Comparison of ENCODE assay signal across 12 mouse cellular contexts in genomic region chr4:126732111-126732510, GRCm38 (mm10). TPM values are rescaled to one million over a fixed set of nuclear protein-coding genes. Genes with fewer than 3 reads are reported as not detected.
DNase-seq lines count a peak whose midpoint lies in the region; ATAC-seq and TF ChIP-seq lines count a peak whose summit lies in the region.
"Had no signal": no experiment of that assay in that cellular context is flagged by ENCODE, and none has a peak within 500 bp of the region (broad histone marks: within the 10 kb centered on the region; RNA-seq: fewer than 3 reads in every experiment).

No protein-coding gene starts in this region.

- H3K9ac ChIP-seq in forebrain, embryonic 13.5 days = no peak overlapping the region
- H3K9ac ChIP-seq in forebrain, postnatal 0 days = no peak overlapping the region
- no peak overlapping the region for H3K9ac ChIP-seq in lung, embryonic 16.5 days (ENCODE audit: low read length)
- H3K9ac ChIP-seq in limb, embryonic 14.5 days (ENCODE audit: low read depth, low read length, severe bottlenecking) = no peak overlapping the region
- no peak overlapping the region for H3K9ac ChIP-seq in stomach, postnatal 0 days (ENCODE audit: low read length)

- TF ChIP-seq EP300 in stomach, postnatal 0 days (optimal IDR thresholded peaks at IDR 0.05) = no peak

- H3K27ac ChIP-seq in forebrain, embryonic 13.5 days = no peak overlapping the region
- H3K27ac ChIP-seq in forebrain, postnatal 0 days (ENCODE audit: low read depth, low read length) = no peak overlapping the region
- no peak overlapping the region for H3K27ac ChIP-seq in lung, embryonic 16.5 days (ENCODE audit: low read length)
- no peak overlapping the region for H3K27ac ChIP-seq in limb, embryonic 14.5 days (replicated peaks; ENCODE audit: low read depth, low read length)
- H3K27ac ChIP-seq in stomach, postnatal 0 days (replicated peaks) = no peak overlapping the region

- peaks cover 21% of the 10 kb centered on the region for H3K4me1 ChIP-seq in forebrain, embryonic 13.5 days
- H3K4me1 ChIP-seq in forebrain, postnatal 0 days (ENCODE audit: insufficient read depth) = no peaks in the 10 kb centered on the region
- H3K4me1 ChIP-seq in lung, embryonic 16.5 days (replicated peaks; ENCODE audit: control insufficient read depth, insufficient read depth, low read length) = peaks cover 13% of the 10 kb centered on the region; the same call in 1 of the 2 replicates
- H3K4me1 ChIP-seq in limb, embryonic 14.5 days (ENCODE audit: control insufficient read depth, insufficient read depth, low read length) = 0 out of 2 replicates have a peak, but pooled peaks cover 3% of the 10 kb centered on the region
- H3K4me1 ChIP-seq in stomach, postnatal 0 days (replicated peaks; ENCODE audit: control insufficient read depth, insufficient read depth) = no peaks in the 10 kb centered on the region

- no peaks in the 10 kb centered on the region for H3K36me3 ChIP-seq in forebrain, embryonic 13.5 days (ENCODE audit: poor library complexity, severe bottlenecking)
- H3K36me3 ChIP-seq in forebrain, postnatal 0 days (ENCODE audit: insufficient read depth) = no peaks in the 10 kb centered on the region
- H3K36me3 ChIP-seq in lung, embryonic 16.5 days (ENCODE audit: control insufficient read depth, insufficient read depth, low read length) = no peaks in the 10 kb centered on the region
- no peaks in the 10 kb centered on the region for H3K36me3 ChIP-seq in limb, embryonic 14.5 days (ENCODE audit: control insufficient read depth, insufficient read depth, low read length)
- H3K36me3 ChIP-seq in stomach, postnatal 0 days (ENCODE audit: control insufficient read depth, insufficient read depth, low read length) = no peaks in the 10 kb centered on the region

- DNase-seq in forebrain, postnatal 0 days = no peak
- DNase-seq in lung, postnatal 14 days = no peak
- DNase-seq in limb, embryonic 14.5 days (ENCODE audit: low spot score) = no peak
- DNase-seq in stomach, postnatal 0 days (ENCODE audit: low spot score) = no peak
- no peak for DNase-seq in frontal cortex, adult 2 months (ENCODE audit: extremely low spot score in 1 of 2, low spot score in 1 of 2)
- DNase-seq in adrenal gland, adult (ENCODE audit: inconsistent age in 2 of 2, low spot score in 1 of 2) = no peak
- DNase-seq: gastrocnemius, postnatal 10 days; kidney, postnatal 36 days had no signal

- no peak for ATAC-seq in forebrain, embryonic 13.5 days
- ATAC-seq in forebrain, postnatal 0 days = no peak
- no peak for ATAC-seq in lung, embryonic 16.5 days (ENCODE audit: low read depth)
- no peak for ATAC-seq in limb, embryonic 14.5 days (ENCODE audit: low FRiP score, low read depth)
- no peak for ATAC-seq in stomach, postnatal 0 days (ENCODE audit: low FRiP score, low TSS enrichment)

- peak overlapping the region; percentile 13; the same call in 1 of the 2 replicates for H3K4me3 ChIP-seq in forebrain, embryonic 13.5 days
- H3K4me3 ChIP-seq in forebrain, postnatal 0 days (ENCODE audit: low read depth, low read length) = no peak overlapping the region
- H3K4me3 ChIP-seq in lung, embryonic 16.5 days (ENCODE audit: low read length) = peak overlapping the region; percentile 6; the same call in 1 of the 2 replicates
- 0 out of 2 replicates have a peak overlapping the region, but pooled peaks have one; percentile 1 for H3K4me3 ChIP-seq in limb, embryonic 14.5 days (replicated peaks; ENCODE audit: low read length)
- H3K4me3 ChIP-seq in stomach, postnatal 0 days (ENCODE audit: low read depth, low read length) = peak overlapping the region; percentile 17; the same call in 1 of the 2 replicates

- TF ChIP-seq CTCF in forebrain, postnatal 0 days (IDR thresholded peaks at IDR 0.05; ENCODE audit: low read depth) = no peak
- TF ChIP-seq CTCF in stomach, postnatal 0 days (IDR thresholded peaks at IDR 0.05; ENCODE audit: low read depth) = no peak

- H3K4me2 ChIP-seq in forebrain, embryonic 13.5 days = peak overlapping the region; percentile 24
- no peak overlapping the region for H3K4me2 ChIP-seq in forebrain, postnatal 0 days (ENCODE audit: low read depth)
- peak overlapping the region; percentile 27; the same call in 1 of the 2 replicates for H3K4me2 ChIP-seq in lung, embryonic 16.5 days (ENCODE audit: low read depth, low read length)
- H3K4me2 ChIP-seq in limb, embryonic 14.5 days (replicated peaks; ENCODE audit: low read depth, low read length, severe bottlenecking) = no peak overlapping the region; the same call in 1 of the 2 replicates
- peak overlapping the region; percentile 31; the same call in 1 of the 2 replicates for H3K4me2 ChIP-seq in stomach, postnatal 0 days (replicated peaks; ENCODE audit: low read depth)

- peaks cover 84% of the 10 kb centered on the region for H3K27me3 ChIP-seq in forebrain, embryonic 13.5 days
- H3K27me3 ChIP-seq in forebrain, postnatal 0 days (ENCODE audit: insufficient read depth, low read length) = peaks cover 63% of the 10 kb centered on the region
- H3K27me3 ChIP-seq in lung, embryonic 16.5 days (ENCODE audit: control insufficient read depth, insufficient read depth, low read depth, low read length) = peaks cover 73% of the 10 kb centered on the region
- peaks cover 72% of the 10 kb centered on the region for H3K27me3 ChIP-seq in limb, embryonic 14.5 days (ENCODE audit: control insufficient read depth, insufficient read depth, low read length)
- peaks cover 19% of the 10 kb centered on the region; the same call in 1 of the 2 replicates for H3K27me3 ChIP-seq in stomach, postnatal 0 days (ENCODE audit: control insufficient read depth, insufficient read depth, low read length)

- 2% methylated on average over 18 of the region's 18 CpGs for WGBS in forebrain, embryonic 13.5 days
- 2% methylated on average over 18 of the region's 18 CpGs for WGBS in forebrain, postnatal 0 days
- 2% methylated on average over 18 of the region's 18 CpGs for WGBS in lung, embryonic 16.5 days
- WGBS in limb, embryonic 14.5 days = 2% methylated on average over 18 of the region's 18 CpGs
- WGBS in stomach, postnatal 0 days = 4% methylated on average over 18 of the region's 18 CpGs

- no peak for TF ChIP-seq POLR2A in limb, embryonic 14.5 days (IDR thresholded peaks at IDR 0.05; ENCODE audit: borderline replicate concordance, extremely low read depth, insufficient read depth, insufficient read length)

- H3K9me3 ChIP-seq in forebrain, embryonic 13.5 days (replicated peaks) = no peaks in the 10 kb centered on the region
- no peaks in the 10 kb centered on the region for H3K9me3 ChIP-seq in forebrain, postnatal 0 days (ENCODE audit: low read length)
- H3K9me3 ChIP-seq in lung, embryonic 16.5 days (ENCODE audit: control insufficient read depth, low read length) = no peaks in the 10 kb centered on the region
- no peaks in the 10 kb centered on the region for H3K9me3 ChIP-seq in limb, embryonic 14.5 days (ENCODE audit: control insufficient read depth, low read length)
- no peaks in the 10 kb centered on the region for H3K9me3 ChIP-seq in stomach, postnatal 0 days (ENCODE audit: control insufficient read depth, low read length)

RNA-seq across cellular contexts. Expression of gene Tfap2e, which starts 3.9 kb away (rescaled TPM):
- 0.19 and 0.31 TPM in 2 replicates for polyA plus RNA-seq in forebrain, embryonic 13.5 days (2015; fragmentation: Nextera tagmentation; extraction: Ambion mirVana)
- 1.1 TPM in 2 replicates for total RNA-seq in forebrain, postnatal 0 days (2014; rRNA removed)
- polyA plus RNA-seq in forebrain, postnatal 0 days (2015; fragmentation: Nextera tagmentation; extraction: Ambion mirVana) = 0.86 and 0.93 TPM in 2 replicates
- polyA plus RNA-seq in lung, embryonic 16.5 days (2015; fragmentation: Nextera tagmentation; extraction: Ambion mirVana) = 0.09 TPM in 1 of 2 replicates, not detected in the other
- 0.48 and 0.53 TPM in 2 replicates for polyA plus RNA-seq in limb, embryonic 14.5 days (2012; rRNA removed)
- polyA plus RNA-seq in limb, embryonic 14.5 days (2014; fragmentation: Nextera tagmentation; extraction: Ambion mirVana) = 0.34 and 0.46 TPM in 2 replicates
- polyA plus RNA-seq in stomach, postnatal 0 days (2015; fragmentation: Nextera tagmentation; extraction: Ambion mirVana) = 0.80 and 1.0 TPM in 2 replicates
- 0.04 TPM in 1 of 2 replicates, not detected in the other for polyA plus RNA-seq in frontal cortex, adult 2 months (2012; rRNA removed)
- total RNA-seq: gastrocnemius, postnatal 10 days; left cerebral cortex, postnatal 36 days; megakaryocyte-erythroid progenitor cell, adult 5-6 weeks had no signal

RNA-seq across cellular contexts. Expression of gene Ncdn, which starts 21.1 kb away (rescaled TPM):
- 47.6 and 60.0 TPM in 2 replicates for polyA plus RNA-seq in forebrain, embryonic 13.5 days (2015; fragmentation: Nextera tagmentation; extraction: Ambion mirVana)
- 308 and 339 TPM in 2 replicates for total RNA-seq in forebrain, postnatal 0 days (2014; rRNA removed)
- 205 and 223 TPM in 2 replicates for polyA plus RNA-seq in forebrain, postnatal 0 days (2015; fragmentation: Nextera tagmentation; extraction: Ambion mirVana)
- 24.5 and 26.7 TPM in 2 replicates for polyA plus RNA-seq in lung, embryonic 16.5 days (2015; fragmentation: Nextera tagmentation; extraction: Ambion mirVana)
- polyA plus RNA-seq in limb, embryonic 14.5 days (2012; rRNA removed) = 39.0 and 51.9 TPM in 2 replicates
- polyA plus RNA-seq in limb, embryonic 14.5 days (2014; fragmentation: Nextera tagmentation; extraction: Ambion mirVana) = 29.1 and 29.8 TPM in 2 replicates
- 13.4 and 14.5 TPM in 2 replicates for polyA plus RNA-seq in stomach, postnatal 0 days (2015; fragmentation: Nextera tagmentation; extraction: Ambion mirVana)
- polyA plus RNA-seq in frontal cortex, adult 2 months (2012; rRNA removed) = 953 and 983 TPM in 2 replicates

RNA-seq across cellular contexts. Expression of gene AU040320, which starts 21.2 kb away (rescaled TPM):
- 29.3 and 32.6 TPM in 2 replicates for polyA plus RNA-seq in forebrain, embryonic 13.5 days (2015; fragmentation: Nextera tagmentation; extraction: Ambion mirVana)
- 33.4 and 35.7 TPM in 2 replicates for total RNA-seq in forebrain, postnatal 0 days (2014; rRNA removed)
- polyA plus RNA-seq in forebrain, postnatal 0 days (2015; fragmentation: Nextera tagmentation; extraction: Ambion mirVana) = 27.4 and 33.5 TPM in 2 replicates
- polyA plus RNA-seq in lung, embryonic 16.5 days (2015; fragmentation: Nextera tagmentation; extraction: Ambion mirVana) = 24.2 and 26.2 TPM in 2 replicates
- 27.7 and 31.8 TPM in 2 replicates for polyA plus RNA-seq in limb, embryonic 14.5 days (2012; rRNA removed)
- 21.1 and 22.9 TPM in 2 replicates for polyA plus RNA-seq in limb, embryonic 14.5 days (2014; fragmentation: Nextera tagmentation; extraction: Ambion mirVana)
- polyA plus RNA-seq in stomach, postnatal 0 days (2015; fragmentation: Nextera tagmentation; extraction: Ambion mirVana) = 18.2 and 20.2 TPM in 2 replicates
- 50.5 and 53.4 TPM in 2 replicates for polyA plus RNA-seq in frontal cortex, adult 2 months (2012; rRNA removed)

RNA-seq across cellular contexts. Expression of gene Psmb2, which starts 54.7 kb away (rescaled TPM):
- polyA plus RNA-seq in forebrain, embryonic 13.5 days (2015; fragmentation: Nextera tagmentation; extraction: Ambion mirVana) = 526 and 541 TPM in 2 replicates
- total RNA-seq in forebrain, postnatal 0 days (2014; rRNA removed) = 185 and 187 TPM in 2 replicates
- polyA plus RNA-seq in forebrain, postnatal 0 days (2015; fragmentation: Nextera tagmentation; extraction: Ambion mirVana) = 497 and 510 TPM in 2 replicates
- polyA plus RNA-seq in lung, embryonic 16.5 days (2015; fragmentation: Nextera tagmentation; extraction: Ambion mirVana) = 447 and 451 TPM in 2 replicates
- 235 and 263 TPM in 2 replicates for polyA plus RNA-seq in limb, embryonic 14.5 days (2012; rRNA removed)
- polyA plus RNA-seq in limb, embryonic 14.5 days (2014; fragmentation: Nextera tagmentation; extraction: Ambion mirVana) = 471 and 500 TPM in 2 replicates
- 366 and 389 TPM in 2 replicates for polyA plus RNA-seq in stomach, postnatal 0 days (2015; fragmentation: Nextera tagmentation; extraction: Ambion mirVana)
- polyA plus RNA-seq in frontal cortex, adult 2 months (2012; rRNA removed) = 171 and 176 TPM in 2 replicates

Comparison
In these comparisons a context has a peak if more than half of its experiments do, and no peak if none do; other contexts are left out.
1. H3K4me2 ChIP-seq: peak in forebrain, embryonic 13.5 days (single experiment), lung, embryonic 16.5 days (single experiment) and stomach, postnatal 0 days (single experiment); none in forebrain, postnatal 0 days (single experiment) and limb, embryonic 14.5 days (single experiment).